Mouse (Mus musculus) C2C12 (cell line): ENCODE data around the gene Sntb2.

Source experiments
- CEBPB ChIP-seq: IDR thresholded peaks from one replicate; pipeline ENCODE4 v1.6.1; 2011; ENCODE audit warnings: low read depth, mild to moderate bottlenecking, control low read depth, moderate library complexity
- CTCF ChIP-seq: IDR thresholded peaks from one replicate; pipeline ENCODE4 v1.5.1; 2011; ENCODE audit not compliant: control insufficient read depth, insufficient read depth, insufficient read length
- FOSL1 ChIP-seq: IDR thresholded peaks from one replicate; pipeline ENCODE4 v1.8.0; 2011; ENCODE audit warnings: mild to moderate bottlenecking, low read length; ENCODE audit not compliant: poor library complexity, insufficient read depth, severe bottlenecking
- MAX ChIP-seq: IDR thresholded peaks from one replicate; pipeline ENCODE4 v1.6.1; 2011; ENCODE audit warnings: mild to moderate bottlenecking, control low read depth
- MYOD1 ChIP-seq: IDR thresholded peaks from one replicate; pipeline ENCODE4 v1.6.1; 2011; ENCODE audit warnings: low read depth; ENCODE audit not compliant: control insufficient read depth, insufficient read length
- MYOG ChIP-seq: IDR thresholded peaks from one replicate; pipeline ENCODE4 v1.6.1; 2011; ENCODE audit not compliant: control insufficient read depth, insufficient read length; ENCODE audit errors: extremely low read depth
- USF1 ChIP-seq: IDR thresholded peaks from one replicate; pipeline ENCODE4 v1.6.1; 2011; ENCODE audit warnings: low read depth, mild to moderate bottlenecking, control low read depth, moderate library complexity

GRCm38 (mm10) chr8:106937081-106937800, 1.7 kb downstream of the Sntb2 start:
- TF ChIP-seq CTCF: no peak
- TF ChIP-seq USF1: no peak
- no peak for TF ChIP-seq MAX
- TF ChIP-seq MYOG: no peak
- TF ChIP-seq MYOD1: no peak
- TF ChIP-seq CEBPB: no peak
- no peak for TF ChIP-seq FOSL1
